Mouse (Mus musculus) liver, postnatal 0 days (tissue): ENCODE data around the gene Smndc1.

ENCODE experiments used
- CTCF ChIP-seq: sonication (generic); IDR thresholded peaks from 2 replicates; pipeline ENCODE4 v1.5.1; 2016; ENCODE audit warnings: antibody characterized with exemption, low read depth
- EP300 ChIP-seq: IDR thresholded peaks from 2 replicates; pipeline ENCODE4 v1.6.1; 2016; ENCODE audit warnings: antibody characterized with exemption, low read depth, mild to moderate bottlenecking

- TF ChIP-seq CTCF (no peak), EP300 (no peak)
Observed at GRCm38 (mm10) chr19:53427817-53428216, 37.4 kb upstream of the Smndc1 start.
